Mouse (Mus musculus): ENCODE measurements around the gene Utrn. TPM values are rescaled to one million over a fixed set of nuclear protein-coding genes. Genes with fewer than 3 reads are reported as not detected.
A peak's percentile ranks its signal among the peaks of the same experiment; 100 is the strongest.

Utrn gene
- polyA plus RNA-seq, 1 experiment from 2014 or later, result 49.7 TPM

DNA sequence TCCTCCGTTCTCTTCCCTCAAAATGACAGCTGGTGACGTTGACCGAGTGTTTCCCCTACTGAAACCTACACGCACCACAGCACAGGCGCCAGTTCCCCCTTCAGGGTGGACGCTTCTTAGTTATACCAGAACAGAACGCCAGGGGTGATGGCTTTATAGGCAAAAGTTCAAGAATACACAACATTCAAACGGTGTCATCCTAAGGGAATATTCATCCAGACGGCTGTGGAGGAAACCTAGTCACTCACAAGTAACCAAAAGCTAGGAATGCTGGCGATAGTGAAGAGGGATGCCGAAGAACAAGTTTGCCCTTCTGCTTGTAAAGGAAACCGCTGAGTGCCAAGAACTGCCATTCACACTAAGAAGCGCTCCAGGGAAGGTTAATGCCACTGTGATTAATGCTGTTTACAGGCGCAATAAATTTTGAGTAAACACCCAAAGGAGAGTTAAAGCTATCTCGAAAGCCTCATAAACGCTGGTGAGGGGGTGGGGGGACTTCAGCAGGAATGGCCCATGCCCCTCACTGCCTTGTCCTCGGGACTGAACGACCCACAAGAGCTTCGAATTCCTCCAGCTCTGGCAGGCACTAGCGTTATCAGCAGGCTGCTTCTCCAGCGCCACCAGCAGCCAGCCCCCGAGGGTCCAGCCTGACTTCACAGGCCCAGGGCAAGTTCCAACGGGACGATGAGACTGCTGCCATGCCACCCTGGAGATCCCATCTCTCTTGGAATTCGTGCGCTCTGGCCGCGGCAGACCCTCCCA, 2.0 kb downstream of the Utrn start:
- H3K4me2 ChIP-seq (ENCODE audit: low read depth, low read length, severe bottlenecking), result peak overlapping the region; percentile 95
- peak overlapping the region; percentile 70 for H3K4me3 ChIP-seq (ENCODE audit: low read depth, low read length)
- H3K27me3 ChIP-seq (ENCODE audit: control insufficient read depth, insufficient read depth, low read length), result no peaks in the 10 kb centered on the region
- H3K9me3 ChIP-seq (ENCODE audit: control insufficient read depth, low read length), result no peaks in the 10 kb centered on the region
- no peaks in the 10 kb centered on the region; the same call in 1 of the 2 replicates for H3K4me1 ChIP-seq (replicated peaks; ENCODE audit: control insufficient read depth, insufficient read depth, low read length)
- H3K36me3 ChIP-seq (ENCODE audit: control insufficient read depth, insufficient read depth, low read length), result no peaks in the 10 kb centered on the region
- H3K27ac ChIP-seq (ENCODE audit: low read depth, low read length), result no peak overlapping the region
- H3K9ac ChIP-seq (ENCODE audit: low read length), result peak overlapping the region; percentile 87
- DNase-seq (ENCODE audit: low spot score), result peak; percentile 71
- 4% methylated on average over 28 of the region's 28 CpGs for WGBS
- no peak; the same call in 1 of the 2 replicates for ATAC-seq (replicated peaks; ENCODE audit: low FRiP score)

DNA sequence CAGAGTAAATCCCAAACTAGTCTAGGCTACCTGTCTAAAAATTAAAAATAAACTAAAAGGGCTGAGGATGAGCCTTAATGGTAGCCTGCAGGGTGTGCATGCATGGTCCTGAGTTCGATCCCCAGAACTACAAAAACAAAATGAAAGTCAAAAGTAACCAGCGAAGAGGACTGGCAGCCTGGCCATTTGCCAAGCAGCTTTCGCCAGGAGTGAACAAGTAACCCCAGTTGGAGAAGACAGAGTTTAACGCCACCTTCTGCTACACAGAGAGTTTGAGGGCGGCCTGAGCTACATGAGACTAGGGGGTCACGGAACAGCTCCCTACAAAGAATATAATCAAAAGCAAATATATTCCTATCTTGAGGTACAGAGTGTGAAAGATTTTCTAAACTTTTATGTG, 4.0 kb downstream of the Utrn start:
- H3K9me3 ChIP-seq (ENCODE audit: control insufficient read depth, low read length), result no peaks in the 10 kb centered on the region
- no peak for DNase-seq (ENCODE audit: low spot score)
- WGBS, result 95% methylated on average over 6 of the region's 6 CpGs
- H3K4me1 ChIP-seq (replicated peaks; ENCODE audit: control insufficient read depth, insufficient read depth, low read length), result no peaks in the 10 kb centered on the region; the same call in 1 of the 2 replicates
- no peak for ATAC-seq (replicated peaks; ENCODE audit: low FRiP score)
- H3K27me3 ChIP-seq (ENCODE audit: control insufficient read depth, insufficient read depth, low read length), result no peaks in the 10 kb centered on the region
- H3K4me2 ChIP-seq (ENCODE audit: low read depth, low read length, severe bottlenecking), result no peak overlapping the region
- H3K27ac ChIP-seq (ENCODE audit: low read depth, low read length), result no peak overlapping the region
- H3K9ac ChIP-seq (ENCODE audit: low read length), result no peak overlapping the region
- H3K4me3 ChIP-seq (ENCODE audit: low read depth, low read length), result no peak overlapping the region
- no peaks in the 10 kb centered on the region for H3K36me3 ChIP-seq (ENCODE audit: control insufficient read depth, insufficient read depth, low read length)

DNA sequence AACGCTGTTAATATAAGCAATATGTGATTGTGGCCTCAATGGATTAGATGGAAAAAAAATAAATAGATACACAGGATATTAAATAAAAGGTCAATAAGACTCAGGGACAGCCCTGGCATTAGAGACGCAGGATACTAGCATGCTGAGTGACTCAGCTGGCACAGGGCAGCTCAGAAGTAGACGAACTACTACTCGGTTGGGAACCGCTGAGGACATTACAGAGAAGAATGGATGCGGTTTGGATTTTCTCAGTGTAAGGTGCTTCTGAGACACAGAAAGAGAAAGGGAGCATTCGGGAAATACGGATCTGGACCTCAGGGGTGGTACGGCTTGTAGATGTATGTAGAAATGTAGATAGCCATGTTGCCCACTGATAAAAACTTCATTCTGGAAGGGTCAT, 5.6 kb downstream of the Utrn start:
- ATAC-seq (replicated peaks; ENCODE audit: low FRiP score) (no peak), DNase-seq (ENCODE audit: low spot score) (no peak)
- Histone ChIP-seq H3K4me3 (ENCODE audit: low read depth, low read length) (no peak overlapping the region), H3K36me3 (ENCODE audit: control insufficient read depth, insufficient read depth, low read length) (no peaks in the 10 kb centered on the region), H3K9me3 (ENCODE audit: control insufficient read depth, low read length) (no peaks in the 10 kb centered on the region), H3K4me1 (replicated peaks; ENCODE audit: control insufficient read depth, insufficient read depth, low read length) (no peaks in the 10 kb centered on the region; the same call in 1 of the 2 replicates), H3K27ac (ENCODE audit: low read depth, low read length) (no peak overlapping the region), H3K27me3 (ENCODE audit: control insufficient read depth, insufficient read depth, low read length) (no peaks in the 10 kb centered on the region), H3K9ac (ENCODE audit: low read length) (no peak overlapping the region), H3K4me2 (ENCODE audit: low read depth, low read length, severe bottlenecking) (no peak overlapping the region)
- WGBS, result 90% methylated on average over 9 of the region's 9 CpGs

DNA sequence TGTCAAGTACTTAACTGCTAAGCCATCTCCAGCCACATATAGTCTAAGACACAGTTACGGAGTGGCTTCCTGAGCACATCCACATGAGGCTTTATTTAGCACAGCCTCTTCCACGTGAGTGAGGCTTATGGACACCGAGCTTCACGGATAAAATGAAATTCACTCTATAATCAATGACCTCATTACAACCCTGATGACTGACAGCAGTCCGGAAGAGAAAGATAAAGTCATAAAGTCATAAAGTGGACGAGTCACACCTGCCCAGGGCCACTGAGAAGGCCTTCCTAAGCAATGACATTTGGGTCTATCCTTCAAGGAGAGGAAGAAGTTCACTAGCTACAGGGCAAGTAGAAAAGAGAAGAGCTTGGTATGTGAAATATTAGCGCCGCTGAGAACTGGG, 7.1 kb downstream of the Utrn start:
- DNase-seq (ENCODE audit: low spot score) (no peak), ATAC-seq (replicated peaks; ENCODE audit: low FRiP score) (no peak)
- Histone ChIP-seq H3K4me1 (replicated peaks; ENCODE audit: control insufficient read depth, insufficient read depth, low read length) (no peaks in the 10 kb centered on the region), H3K9ac (ENCODE audit: low read length) (no peak overlapping the region), H3K27ac (ENCODE audit: low read depth, low read length) (no peak overlapping the region), H3K9me3 (ENCODE audit: control insufficient read depth, low read length) (no peaks in the 10 kb centered on the region), H3K36me3 (ENCODE audit: control insufficient read depth, insufficient read depth, low read length) (no peaks in the 10 kb centered on the region), H3K4me2 (ENCODE audit: low read depth, low read length, severe bottlenecking) (no peak overlapping the region), H3K27me3 (ENCODE audit: control insufficient read depth, insufficient read depth, low read length) (no peaks in the 10 kb centered on the region), H3K4me3 (ENCODE audit: low read depth, low read length) (no peak overlapping the region)
- WGBS, result 89% methylated on average over 8 of the region's 8 CpGs

DNA sequence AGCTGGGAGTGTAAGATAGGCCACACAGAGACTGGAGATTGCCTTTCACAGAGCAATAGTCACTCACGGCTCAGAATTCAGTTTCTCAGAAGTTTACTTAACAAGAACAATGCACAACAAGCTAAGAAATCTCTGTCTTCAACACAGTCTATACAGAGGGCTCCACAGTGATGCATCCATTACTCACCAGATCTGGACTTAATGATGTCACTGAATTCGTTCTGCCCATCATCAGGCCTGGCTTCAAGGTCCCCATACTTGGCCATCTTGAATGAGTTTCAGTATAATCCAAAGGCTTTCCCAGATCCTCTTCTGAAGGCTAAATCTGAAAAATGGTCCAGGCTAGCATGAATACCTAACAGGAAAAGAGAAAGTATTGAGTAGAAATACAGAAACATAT, 7.8 kb downstream of the Utrn start:
- 83% methylated on average over 2 of the region's 2 CpGs for WGBS
- Histone ChIP-seq H3K36me3 (ENCODE audit: control insufficient read depth, insufficient read depth, low read length) (no peaks in the 10 kb centered on the region), H3K9me3 (ENCODE audit: control insufficient read depth, low read length) (no peaks in the 10 kb centered on the region), H3K9ac (ENCODE audit: low read length) (no peak overlapping the region), H3K4me2 (ENCODE audit: low read depth, low read length, severe bottlenecking) (no peak overlapping the region), H3K4me3 (ENCODE audit: low read depth, low read length) (no peak overlapping the region), H3K4me1 (replicated peaks; ENCODE audit: control insufficient read depth, insufficient read depth, low read length) (no peaks in the 10 kb centered on the region), H3K27ac (ENCODE audit: low read depth, low read length) (no peak overlapping the region), H3K27me3 (ENCODE audit: control insufficient read depth, insufficient read depth, low read length) (no peaks in the 10 kb centered on the region)
- DNase-seq (ENCODE audit: low spot score) (no peak), ATAC-seq (replicated peaks; ENCODE audit: low FRiP score) (no peak)

DNA sequence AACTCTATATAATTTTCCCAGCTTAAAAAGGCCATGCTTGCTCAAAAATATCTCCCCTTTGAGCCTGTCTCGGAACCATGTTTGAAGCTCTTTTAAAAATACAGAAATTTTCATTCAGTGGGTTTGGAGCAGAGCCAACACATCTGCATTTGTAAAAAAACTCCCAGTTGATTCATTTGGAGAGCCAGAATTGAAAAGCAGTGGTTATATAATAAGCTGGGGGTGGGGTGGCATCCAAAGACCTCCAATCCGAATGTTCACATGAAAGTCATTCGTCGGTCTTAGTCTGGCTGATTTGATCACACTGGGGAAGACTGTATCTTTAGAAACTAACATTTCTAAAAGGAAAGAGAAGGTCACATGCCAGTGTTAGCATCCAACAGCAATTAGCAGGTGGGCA, 8.4 kb downstream of the Utrn start:
- H3K9ac ChIP-seq (ENCODE audit: low read length), result no peak overlapping the region
- H3K4me1 ChIP-seq (replicated peaks; ENCODE audit: control insufficient read depth, insufficient read depth, low read length), result no peaks in the 10 kb centered on the region
- H3K4me3 ChIP-seq (ENCODE audit: low read depth, low read length), result no peak overlapping the region
- no peaks in the 10 kb centered on the region for H3K9me3 ChIP-seq (ENCODE audit: control insufficient read depth, low read length)
- no peak overlapping the region for H3K4me2 ChIP-seq (ENCODE audit: low read depth, low read length, severe bottlenecking)
- DNase-seq (ENCODE audit: low spot score), result no peak
- ATAC-seq (replicated peaks; ENCODE audit: low FRiP score), result no peak
- no peaks in the 10 kb centered on the region for H3K36me3 ChIP-seq (ENCODE audit: control insufficient read depth, insufficient read depth, low read length)
- H3K27ac ChIP-seq (ENCODE audit: low read depth, low read length), result no peak overlapping the region
- H3K27me3 ChIP-seq (ENCODE audit: control insufficient read depth, insufficient read depth, low read length), result no peaks in the 10 kb centered on the region
- 82% methylated on average over 4 of the region's 4 CpGs for WGBS

DNA sequence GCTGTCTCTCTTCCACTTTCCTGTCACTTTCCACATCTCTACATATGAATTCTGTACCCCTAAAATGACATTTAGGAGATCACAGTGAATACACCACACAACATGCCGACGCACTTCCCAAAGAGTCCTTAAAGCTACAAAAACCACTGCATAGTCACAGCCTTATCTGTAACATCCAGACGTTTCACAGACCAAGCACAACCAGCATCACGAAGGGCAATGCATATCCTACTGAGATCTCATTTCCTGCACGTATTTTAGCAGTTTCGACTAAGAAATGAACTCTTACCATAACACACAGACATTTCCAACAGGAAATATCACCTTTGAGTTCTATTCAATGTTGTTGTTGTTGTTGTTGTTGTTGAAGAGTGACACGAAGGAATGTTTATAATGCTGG, 8.8 kb downstream of the Utrn start:
- H3K9ac ChIP-seq (ENCODE audit: low read length), result no peak overlapping the region
- H3K4me1 ChIP-seq (replicated peaks; ENCODE audit: control insufficient read depth, insufficient read depth, low read length), result no peaks in the 10 kb centered on the region
- ATAC-seq (replicated peaks; ENCODE audit: low FRiP score) (no peak), DNase-seq (ENCODE audit: low spot score) (no peak)
- H3K27me3 ChIP-seq (ENCODE audit: control insufficient read depth, insufficient read depth, low read length), result no peaks in the 10 kb centered on the region
- no peak overlapping the region for H3K4me3 ChIP-seq (ENCODE audit: low read depth, low read length)
- no peak overlapping the region for H3K4me2 ChIP-seq (ENCODE audit: low read depth, low read length, severe bottlenecking)
- H3K27ac ChIP-seq (ENCODE audit: low read depth, low read length), result no peak overlapping the region
- H3K9me3 ChIP-seq (ENCODE audit: control insufficient read depth, low read length), result no peaks in the 10 kb centered on the region
- 84% methylated on average over 7 of the region's 7 CpGs for WGBS
- no peaks in the 10 kb centered on the region for H3K36me3 ChIP-seq (ENCODE audit: control insufficient read depth, insufficient read depth, low read length)

DNA sequence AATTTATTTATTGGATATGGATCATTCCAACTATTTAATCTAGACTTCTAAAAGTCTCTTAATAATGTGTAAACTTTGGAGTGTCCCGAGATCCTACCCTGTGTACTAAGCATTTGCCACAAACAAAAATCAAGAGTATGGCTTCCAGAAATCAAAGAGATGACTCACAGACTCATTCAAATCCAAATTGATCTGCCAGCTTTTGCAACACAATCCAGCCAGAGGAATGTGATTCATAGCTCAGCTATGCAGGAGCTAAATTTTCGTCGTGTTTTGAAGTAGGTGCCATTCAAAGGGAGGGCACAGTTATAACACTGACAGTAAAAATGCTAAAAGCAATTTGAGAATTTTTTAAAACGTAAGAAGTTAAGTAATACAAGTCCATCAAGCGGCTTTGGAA, 11.1 kb downstream of the Utrn start:
- whole genome bisulfite sequencing, result 83% methylated on average over 5 of the region's 5 CpGs
- Histone ChIP-seq H3K27ac (ENCODE audit: low read depth, low read length) (no peak overlapping the region), H3K4me3 (ENCODE audit: low read depth, low read length) (no peak overlapping the region), H3K9me3 (ENCODE audit: control insufficient read depth, low read length) (no peaks in the 10 kb centered on the region), H3K36me3 (ENCODE audit: control insufficient read depth, insufficient read depth, low read length) (no peaks in the 10 kb centered on the region), H3K4me1 (replicated peaks; ENCODE audit: control insufficient read depth, insufficient read depth, low read length) (no peaks in the 10 kb centered on the region), H3K4me2 (ENCODE audit: low read depth, low read length, severe bottlenecking) (no peak overlapping the region), H3K9ac (ENCODE audit: low read length) (no peak overlapping the region), H3K27me3 (ENCODE audit: control insufficient read depth, insufficient read depth, low read length) (no peaks in the 10 kb centered on the region)
- no peak for DNase-seq (ENCODE audit: low spot score)
- no peak for ATAC-seq (replicated peaks; ENCODE audit: low FRiP score)

DNA sequence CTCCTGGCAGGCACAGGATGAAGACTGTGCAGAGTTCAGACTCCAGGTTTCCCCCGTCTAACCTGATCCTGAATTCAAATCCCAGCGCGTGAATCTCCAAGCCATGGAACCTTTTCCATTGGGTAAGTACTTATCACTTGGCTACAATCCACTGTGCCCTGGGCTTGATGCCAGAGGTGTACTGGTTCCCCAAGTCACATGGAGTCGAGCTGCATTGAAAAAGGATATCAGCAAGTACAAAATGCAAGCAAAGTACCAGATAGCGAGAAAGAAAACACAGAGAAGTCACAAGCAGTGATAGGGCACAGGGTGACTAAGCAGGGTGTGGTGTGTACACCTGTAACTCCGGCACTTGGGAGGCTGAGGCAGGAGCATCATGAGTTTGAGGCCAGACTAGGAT, 14.9 kb downstream of the Utrn start:
- Histone ChIP-seq H3K4me3 (ENCODE audit: low read depth, low read length) (no peak overlapping the region), H3K36me3 (ENCODE audit: control insufficient read depth, insufficient read depth, low read length) (no peaks in the 10 kb centered on the region), H3K4me1 (replicated peaks; ENCODE audit: control insufficient read depth, insufficient read depth, low read length) (no peaks in the 10 kb centered on the region), H3K9ac (ENCODE audit: low read length) (no peak overlapping the region), H3K4me2 (ENCODE audit: low read depth, low read length, severe bottlenecking) (no peak overlapping the region), H3K27me3 (ENCODE audit: control insufficient read depth, insufficient read depth, low read length) (no peaks in the 10 kb centered on the region), H3K9me3 (ENCODE audit: control insufficient read depth, low read length) (no peaks in the 10 kb centered on the region), H3K27ac (ENCODE audit: low read depth, low read length) (no peak overlapping the region)
- DNase-seq (ENCODE audit: low spot score) (no peak), ATAC-seq (replicated peaks; ENCODE audit: low FRiP score) (no peak)
- 91% methylated on average over 6 of the region's 6 CpGs for WGBS

All from forebrain, embryonic 11.5 days (tissue).